Mouse (Mus musculus) forebrain, embryonic 15.5 days (tissue): ENCODE results near the gene Zfp316. TPM values are rescaled to one million over a fixed set of nuclear protein-coding genes. Genes with fewer than 3 reads are reported as not detected.

Source experiments
- ATAC-seq: fragments of 200-750 bp; cut with Nextera tagmentation; replicated peaks from 2 replicates; pipeline ENCODE4 v1.8.0; 2017; ENCODE audit warnings: mild to moderate bottlenecking, moderate TSS enrichment, moderate library complexity
- H3K27ac ChIP-seq: fragments of 300-500 bp; sonication (generic); replicated peaks from 2 replicates; pipeline ENCODE4 v1.5.1; 2015; ENCODE audit warnings: mild to moderate bottlenecking, inconsistent platforms
- H3K27me3 ChIP-seq: fragments of 300-500 bp; sonication (generic); 2 replicates; pipeline ENCODE4 v1.6.1; 2015; ENCODE audit warnings: inconsistent platforms
- H3K36me3 ChIP-seq: fragments of 300-500 bp; sonication (generic); 2 replicates; pipeline ENCODE4 v1.6.1; 2015; ENCODE audit warnings: mild to moderate bottlenecking, inconsistent platforms
- H3K4me1 ChIP-seq: fragments of 300-500 bp; sonication (generic); 2 replicates; pipeline ENCODE4 v1.6.1; 2015; ENCODE audit warnings: inconsistent platforms
- H3K4me2 ChIP-seq: fragments of 300-500 bp; sonication (generic); replicated peaks from 2 replicates; pipeline ENCODE4 v1.6.1; 2015; ENCODE audit warnings: mild to moderate bottlenecking, inconsistent platforms
- H3K4me3 ChIP-seq: fragments of 300-500 bp; sonication (generic); 2 replicates; pipeline ENCODE4 v1.5.1; 2015; ENCODE audit warnings: mild to moderate bottlenecking, inconsistent platforms
- H3K9ac ChIP-seq: fragments of 300-500 bp; sonication (generic); replicated peaks from 2 replicates; pipeline ENCODE4 v1.6.1; 2015; ENCODE audit warnings: mild to moderate bottlenecking, inconsistent platforms
- H3K9me3 ChIP-seq: fragments of 300-500 bp; sonication (generic); 2 replicates; pipeline ENCODE4 v1.6.1; 2016; ENCODE audit warnings: inconsistent platforms
- WGBS: fragments of 180-500 bp; shearing (Covaris S2); methylation state at CpG from one replicate; pipeline ENCODE4 v1.1.7; 2015; ENCODE audit warnings: mixed read lengths; 5-methylcytosine and 5-hydroxymethylcytosine counted together
- polyA plus RNA-seq: library from polyadenylated mRNA; unstranded; fragments of >200 nt; fragmentation: Nextera tagmentation; extraction: Ambion mirVana; gene quantifications from 2 replicates; pipeline ENCODE4 v1.2.1, GENCODE M21; 2015

Gene Zfp316
- polyA plus RNA-seq, 1 experiment from 2014 or later: 13.6 TPM

- ATAC-seq: no peak
- H3K4me2 ChIP-seq: no peak overlapping the region
Measured at GRCm38 (mm10) chr5:143272540-143273330, 2.9 kb upstream of the Zfp316 start.

GRCm38 (mm10) chr5:143272108-143272507, 2.3 kb upstream of the Zfp316 start:
- ATAC-seq: no peak
- H3K27ac ChIP-seq: no peak overlapping the region
- 82% methylated on average over 3 of the region's 3 CpGs for WGBS

More at GRCm38 (mm10) chr5:143272540-143273330, 2.9 kb upstream of the Zfp316 start:
- no peaks in the 10 kb centered on the region for H3K36me3 ChIP-seq
- H3K4me3 ChIP-seq: no peak overlapping the region
- 74% methylated on average over 16 of the region's 16 CpGs for WGBS
- H3K9me3 ChIP-seq: no peaks in the 10 kb centered on the region
- H3K27ac ChIP-seq: peak overlapping the region; percentile 3; the same call in 1 of the 2 replicates
- no peak overlapping the region for H3K9ac ChIP-seq
- peaks cover 21% of the 10 kb centered on the region for H3K4me1 ChIP-seq
- H3K27me3 ChIP-seq: no peaks in the 10 kb centered on the region

GRCm38 (mm10) chr5:143271642-143272041, 1.8 kb upstream of the Zfp316 start:
- H3K4me2 ChIP-seq: no peak overlapping the region
- no peaks in the 10 kb centered on the region for H3K27me3 ChIP-seq
- no peak overlapping the region for H3K9ac ChIP-seq
- H3K4me3 ChIP-seq: no peak overlapping the region
- no peak for ATAC-seq
- no peak overlapping the region for H3K27ac ChIP-seq
- H3K9me3 ChIP-seq: no peaks in the 10 kb centered on the region
- no peaks in the 10 kb centered on the region for H3K36me3 ChIP-seq
- WGBS: 91% methylated on average over 6 of the region's 6 CpGs
- peaks cover 24% of the 10 kb centered on the region for H3K4me1 ChIP-seq

More at GRCm38 (mm10) chr5:143272108-143272507, 2.3 kb upstream of the Zfp316 start:
- Histone ChIP-seq H3K27me3 (no peaks in the 10 kb centered on the region), H3K9me3 (no peaks in the 10 kb centered on the region), H3K4me3 (no peak overlapping the region), H3K4me1 (peaks cover 21% of the 10 kb centered on the region), H3K9ac (no peak overlapping the region), H3K36me3 (no peaks in the 10 kb centered on the region), H3K4me2 (no peak overlapping the region)

- Histone ChIP-seq H3K27me3 (no peaks in the 10 kb centered on the region), H3K4me2 (peak overlapping the region; percentile 89), H3K9ac (peak overlapping the region; percentile 87), H3K27ac (peak overlapping the region; percentile 77), H3K36me3 (no peaks in the 10 kb centered on the region), H3K4me1 (peaks cover 24% of the 10 kb centered on the region), H3K4me3 (peak overlapping the region; percentile 78), H3K9me3 (no peaks in the 10 kb centered on the region)
- ATAC-seq: no peak; the same call in 1 of the 2 replicates
- 2% methylated on average over 12 of the region's 12 CpGs for WGBS
Measured at GRCm38 (mm10) chr5:143270151-143270519, 313 bp upstream of the Zfp316 start.

GRCm38 (mm10) chr5:143268985-143269362, 848 bp downstream of the Zfp316 start:
- WGBS: 30% methylated on average over 8 of the region's 8 CpGs
- Histone ChIP-seq H3K36me3 (peaks cover 8% of the 10 kb centered on the region; the same call in 1 of the 2 replicates), H3K27ac (peak overlapping the region; percentile 77), H3K4me2 (peak overlapping the region; percentile 89), H3K9ac (peak overlapping the region; percentile 87), H3K4me3 (peak overlapping the region; percentile 78), H3K9me3 (no peaks in the 10 kb centered on the region), H3K27me3 (no peaks in the 10 kb centered on the region), H3K4me1 (peaks cover 24% of the 10 kb centered on the region)
- 0 out of 2 replicates have a peak, but pooled peaks have one; percentile 2 for ATAC-seq

GRCm38 (mm10) chr5:143266794-143267193, 3.0 kb downstream of the Zfp316 start:
- no peak overlapping the region for H3K9ac ChIP-seq
- peaks cover 28% of the 10 kb centered on the region for H3K36me3 ChIP-seq

GRCm38 (mm10) chr5:143265409-143265808, 4.4 kb downstream of the Zfp316 start:
- Histone ChIP-seq H3K9me3 (no peaks in the 10 kb centered on the region), H3K4me2 (no peak overlapping the region), H3K4me1 (peaks cover 16% of the 10 kb centered on the region), H3K27me3 (no peaks in the 10 kb centered on the region), H3K9ac (no peak overlapping the region), H3K4me3 (no peak overlapping the region), H3K36me3 (peaks cover 40% of the 10 kb centered on the region), H3K27ac (no peak overlapping the region)
- no peak for ATAC-seq
- WGBS: 66% methylated on average over 1 of the region's 1 CpGs

More at GRCm38 (mm10) chr5:143266794-143267193, 3.0 kb downstream of the Zfp316 start:
- H3K4me1 ChIP-seq: peaks cover 24% of the 10 kb centered on the region
- no peak overlapping the region for H3K27ac ChIP-seq
- ATAC-seq: no peak
- no peak overlapping the region for H3K4me2 ChIP-seq
- no peaks in the 10 kb centered on the region for H3K27me3 ChIP-seq
- WGBS: 92% methylated on average over 6 of the region's 6 CpGs
- H3K9me3 ChIP-seq: no peaks in the 10 kb centered on the region
- H3K4me3 ChIP-seq: no peak overlapping the region

GRCm38 (mm10) chr5:143264689-143265088, 5.1 kb downstream of the Zfp316 start:
- Histone ChIP-seq H3K4me1 (peaks cover 13% of the 10 kb centered on the region), H3K9ac (no peak overlapping the region), H3K4me3 (no peak overlapping the region), H3K27ac (no peak overlapping the region), H3K9me3 (no peaks in the 10 kb centered on the region), H3K36me3 (peaks cover 46% of the 10 kb centered on the region), H3K27me3 (no peaks in the 10 kb centered on the region), H3K4me2 (no peak overlapping the region)
- WGBS: 92% methylated on average over 10 of the region's 10 CpGs
- ATAC-seq: no peak

- no peak overlapping the region for H3K4me3 ChIP-seq
- no peak overlapping the region for H3K27ac ChIP-seq
- no peaks in the 10 kb centered on the region for H3K9me3 ChIP-seq
- no peak overlapping the region for H3K9ac ChIP-seq
- H3K4me2 ChIP-seq: no peak overlapping the region
- ATAC-seq: no peak
- no peaks in the 10 kb centered on the region for H3K4me1 ChIP-seq
- H3K27me3 ChIP-seq: peaks cover 8% of the 10 kb centered on the region
- peaks cover 62% of the 10 kb centered on the region for H3K36me3 ChIP-seq
- WGBS: 90% methylated on average over 8 of the region's 8 CpGs
Measured at GRCm38 (mm10) chr5:143261636-143262035, 8.2 kb downstream of the Zfp316 start.

GRCm38 (mm10) chr5:143255802-143256201, 14.0 kb downstream of the Zfp316 start:
- Histone ChIP-seq H3K4me2 (no peak overlapping the region), H3K9me3 (no peaks in the 10 kb centered on the region), H3K27me3 (peaks cover 40% of the 10 kb centered on the region), H3K4me3 (no peak overlapping the region), H3K27ac (no peak overlapping the region), H3K9ac (no peak overlapping the region), H3K4me1 (peaks cover 20% of the 10 kb centered on the region), H3K36me3 (peaks cover 65% of the 10 kb centered on the region)
- 92% methylated on average over 5 of the region's 5 CpGs for WGBS
- ATAC-seq: no peak

- H3K4me2 ChIP-seq: no peak overlapping the region
- H3K27ac ChIP-seq: no peak overlapping the region
- peaks cover 59% of the 10 kb centered on the region for H3K36me3 ChIP-seq
- H3K4me3 ChIP-seq: 0 out of 2 replicates have a peak overlapping the region, but pooled peaks have one; percentile 6
- H3K27me3 ChIP-seq: peaks cover 40% of the 10 kb centered on the region
- 28% methylated on average over 24 of the region's 24 CpGs for WGBS
- peaks cover 20% of the 10 kb centered on the region for H3K4me1 ChIP-seq
- ATAC-seq: no peak
- no peak overlapping the region for H3K9ac ChIP-seq
- no peaks in the 10 kb centered on the region for H3K9me3 ChIP-seq
Measured at GRCm38 (mm10) chr5:143255131-143255519, 14.7 kb downstream of the Zfp316 start.

GRCm38 (mm10) chr5:143254487-143255130, 15.2 kb downstream of the Zfp316 start:
- H3K4me1 ChIP-seq: peaks cover 20% of the 10 kb centered on the region
- no peak for ATAC-seq
- peaks cover 58% of the 10 kb centered on the region for H3K36me3 ChIP-seq
- peaks cover 40% of the 10 kb centered on the region for H3K27me3 ChIP-seq
- no peak overlapping the region for H3K27ac ChIP-seq
- H3K9ac ChIP-seq: no peak overlapping the region
- 24% methylated on average over 66 of the region's 66 CpGs for WGBS
- H3K4me3 ChIP-seq: peak overlapping the region; percentile 35; the same call in 1 of the 2 replicates
- H3K9me3 ChIP-seq: no peaks in the 10 kb centered on the region
- H3K4me2 ChIP-seq: peak overlapping the region; percentile 53; the same call in 1 of the 2 replicates
